Mouse (Mus musculus) bone marrow, adult 2 months (tissue): Measurements from ENCODE around the gene Arhgap33.

Source experiments
- CTCF ChIP-seq: fragments of 200-500 bp; IDR thresholded peaks from 2 replicates; pipeline ENCODE4 v1.5.1; 2011; ENCODE audit warnings: low read length, control low read depth; ENCODE audit not compliant: control insufficient read depth, insufficient read depth
- POLR2A ChIP-seq: fragments of 200-500 bp; IDR thresholded peaks from 2 replicates; pipeline ENCODE4 v1.6.1; 2011; ENCODE audit warnings: low read depth, mild to moderate bottlenecking, control low read depth, low read length, borderline replicate concordance; ENCODE audit not compliant: control insufficient read depth

DNA sequence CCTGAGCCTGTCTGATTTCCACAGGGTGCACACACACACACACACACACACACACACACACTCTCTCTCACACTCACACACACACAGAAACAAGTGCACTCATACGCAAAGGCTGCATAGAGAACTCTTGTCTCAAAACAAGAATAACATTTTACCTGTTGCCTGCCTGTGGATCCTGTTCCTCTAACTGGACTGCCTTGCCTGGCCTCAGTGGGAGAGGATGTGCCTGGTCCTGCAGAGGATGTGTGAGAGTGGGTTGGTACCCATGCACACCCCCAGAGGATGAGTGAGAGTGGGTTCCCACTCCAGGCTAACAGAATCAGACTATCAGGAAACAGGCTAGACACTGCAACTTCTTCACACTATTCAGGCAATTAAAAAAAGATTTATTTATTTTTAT lies 15.7 kb upstream of the Arhgap33 start:
- TF ChIP-seq POLR2A (no peak), CTCF (no peak)
